Mouse (Mus musculus) kidney, embryonic 14.5 days (tissue): ENCODE results near the gene Spry1. TPM values are rescaled to one million over a fixed set of nuclear protein-coding genes. Genes with fewer than 3 reads are reported as not detected.
A peak's percentile ranks its signal among the peaks of the same experiment; 100 is the strongest.

Experiments used
- ATAC-seq: fragments of 200-750 bp; cut with Nextera tagmentation; 2 replicates; pipeline ENCODE4 v1.8.0; 2017; ENCODE audit warnings: moderate number of reproducible peaks, mild to moderate bottlenecking, moderate TSS enrichment, moderate library complexity; ENCODE audit not compliant: low FRiP score, low TSS enrichment
- H3K27ac ChIP-seq: fragments of 300-500 bp; sonication (generic); 2 replicates; pipeline ENCODE4 v1.5.1; 2014; ENCODE audit warnings: low read depth, mild to moderate bottlenecking, low read length, moderate library complexity, mixed read lengths
- H3K27me3 ChIP-seq: fragments of 300-500 bp; sonication (generic); 2 replicates; pipeline ENCODE4 v1.6.1; 2014; ENCODE audit warnings: mild to moderate bottlenecking, low read length; ENCODE audit not compliant: control insufficient read depth, insufficient read depth
- H3K36me3 ChIP-seq: fragments of 300-500 bp; sonication (generic); 2 replicates; pipeline ENCODE4 v1.6.1; 2014; ENCODE audit warnings: low read length, mixed read lengths; ENCODE audit not compliant: control insufficient read depth, insufficient read depth
- H3K4me1 ChIP-seq: fragments of 300-500 bp; sonication (generic); 2 replicates; pipeline ENCODE4 v1.6.1; 2014; ENCODE audit warnings: low read length, mixed read lengths; ENCODE audit not compliant: control insufficient read depth, insufficient read depth
- H3K4me2 ChIP-seq: fragments of 300-500 bp; sonication (generic); replicated peaks from 2 replicates; pipeline ENCODE4 v1.6.1; 2014; ENCODE audit warnings: low read depth, mild to moderate bottlenecking, low read length
- H3K4me3 ChIP-seq: fragments of 300-500 bp; sonication (generic); 2 replicates; pipeline ENCODE4 v1.5.1; 2014; ENCODE audit warnings: mild to moderate bottlenecking, low read length
- H3K9ac ChIP-seq: fragments of 300-500 bp; sonication (generic); 2 replicates; pipeline ENCODE4 v1.6.1; 2014; ENCODE audit warnings: low read depth, mild to moderate bottlenecking, low read length, moderate library complexity
- H3K9me3 ChIP-seq: fragments of 300-500 bp; sonication (generic); 2 replicates; pipeline ENCODE4 v1.6.1; 2016; ENCODE audit warnings: low read length; ENCODE audit not compliant: control insufficient read depth
- WGBS: fragments of 180-500 bp; shearing (Covaris S2); extraction: QIAGEN DNeasy Blood & Tissue Kit; methylation state at CpG from one replicate; pipeline ENCODE4 v1.1.7; 2014; 5-methylcytosine and 5-hydroxymethylcytosine counted together
- polyA plus RNA-seq: library from polyadenylated mRNA; unstranded; fragments of >200 nt; fragmentation: Nextera tagmentation; extraction: Ambion mirVana; gene quantifications from 2 replicates; pipeline ENCODE4 v1.2.1, GENCODE M21; 2014

Gene Spry1
- polyA plus RNA-seq, 1 experiment from 2014 or later, result 49.8 TPM

DNA sequence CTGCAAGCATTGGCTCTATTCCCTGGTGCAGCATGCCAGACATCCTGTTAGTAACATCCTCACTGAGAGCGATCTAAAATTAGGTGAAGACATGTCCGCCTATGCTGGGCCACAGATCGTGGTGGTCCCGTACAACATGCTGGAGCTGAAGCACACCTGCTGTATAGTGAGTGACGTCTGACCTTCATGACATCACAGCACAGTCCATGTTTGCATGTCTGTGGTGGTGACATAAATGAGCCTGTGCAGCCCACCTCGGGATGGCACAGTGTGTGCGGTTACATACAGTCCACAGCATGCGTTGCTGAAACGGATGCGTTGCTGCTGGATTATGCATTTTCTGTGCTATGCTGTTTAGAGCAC is 33.9 kb upstream of the Spry1 start:
- Histone ChIP-seq H3K4me2 (no peak overlapping the region), H3K27me3 (no peaks in the 10 kb centered on the region), H3K9me3 (no peaks in the 10 kb centered on the region), H3K4me3 (no peak overlapping the region), H3K4me1 (peaks cover 3% of the 10 kb centered on the region; the same call in 1 of the 2 replicates), H3K36me3 (no peaks in the 10 kb centered on the region), H3K9ac (no peak overlapping the region), H3K27ac (no peak overlapping the region)
- WGBS, result 90% methylated on average over 10 of the region's 10 CpGs
- no peak; the same call in 1 of the 2 replicates for ATAC-seq

DNA sequence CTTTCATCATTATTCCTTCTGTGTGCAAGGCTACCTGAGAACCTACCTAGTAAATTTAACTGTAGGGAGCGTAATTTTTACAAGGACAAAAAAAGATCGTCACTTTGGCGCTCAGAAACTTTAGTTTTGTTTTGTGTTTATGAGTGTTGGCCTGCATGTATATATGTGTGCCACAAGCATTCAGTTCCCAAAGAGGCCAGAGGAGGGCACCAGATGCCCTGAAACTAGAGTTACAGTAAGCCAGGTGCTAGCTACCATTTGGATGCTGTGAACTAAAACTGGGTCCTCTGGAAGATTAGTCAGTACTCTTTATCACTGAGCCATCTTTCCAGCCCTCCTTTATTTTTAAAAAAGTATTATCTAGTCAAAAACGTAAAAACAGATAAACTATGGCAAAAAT is 30.8 kb upstream of the Spry1 start:
- H3K4me1 ChIP-seq, result peaks cover 3% of the 10 kb centered on the region
- H3K9me3 ChIP-seq, result no peaks in the 10 kb centered on the region
- no peak overlapping the region for H3K27ac ChIP-seq
- H3K9ac ChIP-seq, result no peak overlapping the region
- no peak for ATAC-seq
- H3K4me2 ChIP-seq, result no peak overlapping the region
- no peak overlapping the region for H3K4me3 ChIP-seq
- H3K27me3 ChIP-seq, result no peaks in the 10 kb centered on the region
- 87% methylated on average over 4 of the region's 4 CpGs for WGBS
- H3K36me3 ChIP-seq, result no peaks in the 10 kb centered on the region

GRCm38 (mm10) chr3:37610670-37611069 is 29.1 kb upstream of the Spry1 start:
- no peaks in the 10 kb centered on the region for H3K9me3 ChIP-seq
- ATAC-seq, result no peak
- H3K4me2 ChIP-seq, result no peak overlapping the region
- H3K27ac ChIP-seq, result no peak overlapping the region
- H3K4me1 ChIP-seq, result peaks cover 4% of the 10 kb centered on the region; the same call in 1 of the 2 replicates
- H3K27me3 ChIP-seq, result no peaks in the 10 kb centered on the region
- no peak overlapping the region for H3K9ac ChIP-seq
- no peaks in the 10 kb centered on the region for H3K36me3 ChIP-seq
- whole genome bisulfite sequencing, result 98% methylated on average over 2 of the region's 2 CpGs
- H3K4me3 ChIP-seq, result no peak overlapping the region

- Histone ChIP-seq H3K4me1 (peaks cover 4% of the 10 kb centered on the region; the same call in 1 of the 2 replicates), H3K27me3 (no peaks in the 10 kb centered on the region), H3K27ac (no peak overlapping the region; the same call in 1 of the 2 replicates), H3K36me3 (no peaks in the 10 kb centered on the region), H3K4me2 (no peak overlapping the region), H3K9me3 (no peaks in the 10 kb centered on the region), H3K4me3 (no peak overlapping the region), H3K9ac (no peak overlapping the region)
- peak; percentile 57; the same call in 1 of the 2 replicates for ATAC-seq
- WGBS, result 62% methylated on average over 10 of the region's 10 CpGs
Measured at GRCm38 (mm10) chr3:37613722-37614121, 26.0 kb upstream of the Spry1 start.

DNA sequence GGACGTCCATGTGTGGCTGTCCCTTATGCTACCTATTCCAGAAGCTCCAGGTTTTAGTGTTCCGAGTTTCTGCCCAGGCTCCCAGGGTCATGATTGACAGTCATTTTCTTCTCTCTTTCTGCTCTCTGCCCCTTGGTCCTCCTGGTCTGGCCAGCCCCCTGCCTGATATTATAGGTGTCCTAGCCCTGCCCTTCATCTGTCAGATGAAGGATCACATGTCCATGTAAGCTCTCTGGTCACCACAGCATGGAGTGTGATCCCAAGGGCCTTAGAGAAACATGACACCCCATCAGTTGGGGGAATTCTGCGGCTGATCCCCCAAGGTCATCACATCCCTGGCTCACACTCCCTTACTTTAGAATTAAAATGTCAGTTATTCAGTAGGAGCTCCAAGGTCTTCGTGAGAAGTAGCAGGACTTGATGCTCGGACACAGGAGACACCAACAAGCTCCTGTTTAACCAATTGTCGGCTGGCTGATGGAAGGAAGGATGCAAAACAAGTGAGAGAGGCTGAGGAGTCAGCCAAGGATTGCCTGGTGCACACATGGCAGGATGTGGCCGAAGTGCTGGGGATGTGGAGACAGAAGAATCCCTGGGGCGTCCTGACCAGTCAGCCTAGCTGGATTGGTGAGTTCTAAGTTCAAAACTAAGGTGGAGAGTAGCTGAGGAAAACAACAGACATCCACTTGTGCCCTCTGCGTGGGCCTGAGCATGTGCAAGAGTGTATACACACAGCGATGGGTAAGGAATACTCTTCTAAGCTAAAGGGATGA is 24.7 kb upstream of the Spry1 start:
- Histone ChIP-seq H3K27ac (no peak overlapping the region), H3K4me1 (peaks cover 4% of the 10 kb centered on the region; the same call in 1 of the 2 replicates)
- ATAC-seq, result no peak

GRCm38 (mm10) chr3:37616586-37617547 is 22.9 kb upstream of the Spry1 start:
- Histone ChIP-seq H3K27ac (no peak overlapping the region), H3K4me1 (peaks cover 4% of the 10 kb centered on the region; the same call in 1 of the 2 replicates), H3K9me3 (no peaks in the 10 kb centered on the region), H3K9ac (no peak overlapping the region), H3K4me3 (no peak overlapping the region), H3K4me2 (no peak overlapping the region), H3K27me3 (no peaks in the 10 kb centered on the region), H3K36me3 (no peaks in the 10 kb centered on the region)
- no peak for ATAC-seq
- 79% methylated on average over 21 of the region's 21 CpGs for WGBS

More for the DNA sequence above, 24.7 kb upstream of the Spry1 start:
- H3K4me3 ChIP-seq, result no peak overlapping the region
- 53% methylated on average over 10 of the region's 10 CpGs for WGBS
- H3K4me2 ChIP-seq, result no peak overlapping the region
- H3K9me3 ChIP-seq, result no peaks in the 10 kb centered on the region
- H3K27me3 ChIP-seq, result no peaks in the 10 kb centered on the region
- H3K36me3 ChIP-seq, result no peaks in the 10 kb centered on the region
- H3K9ac ChIP-seq, result no peak overlapping the region

DNA sequence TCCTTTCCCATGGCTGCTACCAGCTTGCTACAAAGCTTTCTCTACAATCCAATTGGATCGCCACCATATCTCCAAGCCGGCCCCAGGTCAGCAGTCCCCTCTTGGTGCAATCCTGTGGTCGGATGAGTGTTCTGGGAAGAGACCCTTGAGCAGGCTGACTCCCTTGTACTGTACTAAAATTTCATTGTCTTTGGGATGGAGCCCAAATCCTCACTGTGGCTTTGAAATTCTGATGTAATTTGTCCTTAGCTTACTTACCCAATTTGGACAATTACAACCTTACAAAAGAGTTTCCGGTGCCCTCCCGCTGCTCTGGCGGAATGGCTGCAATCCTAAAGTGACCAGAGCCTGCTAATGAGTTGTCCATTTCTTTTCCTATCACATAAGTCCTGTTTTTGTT is 7.5 kb upstream of the Spry1 start:
- Histone ChIP-seq H3K27me3 (no peaks in the 10 kb centered on the region), H3K4me1 (no peaks in the 10 kb centered on the region), H3K36me3 (no peaks in the 10 kb centered on the region), H3K9ac (no peak overlapping the region), H3K4me2 (no peak overlapping the region), H3K9me3 (no peaks in the 10 kb centered on the region), H3K4me3 (no peak overlapping the region), H3K27ac (no peak overlapping the region)
- 85% methylated on average over 6 of the region's 6 CpGs for WGBS
- no peak for ATAC-seq

DNA sequence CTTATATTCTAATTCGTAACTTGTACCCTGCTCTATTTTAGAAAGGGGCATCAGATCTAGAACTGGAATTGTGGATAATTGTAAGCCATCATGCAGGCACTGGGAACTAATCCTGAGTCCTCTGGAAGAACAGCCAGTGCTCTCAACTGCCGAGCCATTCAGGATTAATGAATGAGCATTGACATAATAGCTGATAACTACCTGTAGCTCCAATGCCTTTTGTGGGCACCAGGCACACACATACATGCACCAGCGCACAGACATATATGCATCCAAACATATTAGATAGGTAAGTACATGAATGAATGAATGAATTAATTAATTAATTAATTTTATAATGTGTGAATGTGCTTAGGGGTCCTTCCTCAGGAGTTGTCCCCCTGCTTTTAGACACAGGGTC is 7.0 kb upstream of the Spry1 start:
- Histone ChIP-seq H3K4me2 (no peak overlapping the region), H3K27me3 (no peaks in the 10 kb centered on the region), H3K27ac (no peak overlapping the region), H3K4me1 (no peaks in the 10 kb centered on the region), H3K36me3 (no peaks in the 10 kb centered on the region), H3K4me3 (no peak overlapping the region), H3K9ac (no peak overlapping the region), H3K9me3 (no peaks in the 10 kb centered on the region)
- ATAC-seq, result no peak
- WGBS, result 90% methylated on average over 3 of the region's 3 CpGs

DNA sequence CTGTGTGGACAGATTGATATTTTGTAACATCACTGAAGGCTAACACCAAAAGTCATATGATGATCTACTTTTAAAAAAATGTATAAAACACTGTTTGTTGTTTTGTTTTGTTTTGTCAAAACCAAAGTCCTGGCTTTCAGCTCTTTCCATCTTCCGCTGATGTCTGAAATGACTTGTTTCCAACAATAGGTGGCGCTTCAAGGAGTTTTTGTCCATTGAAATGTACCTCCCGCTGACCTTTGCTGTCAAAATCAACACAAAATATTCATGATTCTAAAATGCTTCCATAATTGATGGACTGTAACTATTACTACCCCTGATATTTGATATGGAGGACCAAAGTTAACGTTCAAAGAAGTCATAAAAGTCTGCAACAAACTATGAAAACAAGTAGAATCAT is 5.1 kb upstream of the Spry1 start:
- WGBS, result 48% methylated on average over 4 of the region's 4 CpGs
- no peak overlapping the region for H3K27ac ChIP-seq
- H3K4me3 ChIP-seq, result no peak overlapping the region
- H3K9me3 ChIP-seq, result no peaks in the 10 kb centered on the region
- no peak overlapping the region for H3K9ac ChIP-seq
- H3K4me1 ChIP-seq, result 0 out of 2 replicates have a peak, but pooled peaks cover 3% of the 10 kb centered on the region
- H3K27me3 ChIP-seq, result no peaks in the 10 kb centered on the region
- H3K4me2 ChIP-seq, result no peak overlapping the region
- ATAC-seq, result no peak
- no peaks in the 10 kb centered on the region for H3K36me3 ChIP-seq
